Mouse (Mus musculus): ENCODE data around the gene Olfr811.

Gene Olfr811

GRCm38 (mm10) chr10:129804296-129804695 lies at the start of gene Olfr811:
TSS of gene Olfr811 (minus strand) at chr10:129804396.
- no peak for DNase-seq (ENCODE audit: low read depth, low spot score)

DNA sequence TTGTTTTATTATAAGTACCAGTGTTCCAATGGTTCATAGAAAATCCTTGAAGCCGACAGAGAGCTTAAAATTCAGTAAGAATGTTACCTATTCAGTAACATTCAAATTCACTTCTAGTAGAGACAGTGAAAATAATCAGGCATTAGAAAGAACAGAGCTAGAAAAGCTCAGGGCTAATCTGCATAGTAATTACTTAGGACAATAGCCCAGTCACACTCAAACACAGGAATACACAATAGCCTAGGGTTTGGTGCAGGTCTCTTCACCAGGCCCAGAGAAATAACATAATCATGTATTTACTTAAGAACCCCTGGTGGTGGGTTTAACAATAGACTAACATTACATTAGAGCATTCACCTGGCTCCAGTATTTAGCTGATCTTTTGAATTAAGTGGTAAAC lies 43.1 kb upstream of the Olfr811 start:
- no peak for DNase-seq (ENCODE audit: low read depth, low spot score)

DNA sequence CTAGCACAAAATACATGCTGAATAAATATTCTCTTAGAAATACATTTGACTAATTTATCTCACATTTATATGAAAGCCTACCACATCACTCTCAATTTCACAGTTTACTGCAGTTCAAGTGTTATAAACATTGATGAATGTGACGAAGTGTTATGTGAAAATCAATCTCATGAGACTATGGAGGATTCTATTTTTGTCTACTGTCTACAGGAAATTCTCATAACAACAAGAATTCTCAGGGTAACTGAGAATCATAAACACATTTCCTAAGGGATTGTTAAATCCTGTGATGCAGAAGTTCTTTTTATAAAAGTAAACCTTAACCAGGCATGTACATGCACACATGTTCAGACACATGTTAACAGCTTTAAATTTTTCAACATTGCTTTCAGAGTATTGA lies 41.8 kb upstream of the Olfr811 start, which contains the start of gene Olfr812:
Gene Olfr812 (minus strand): TSS at position 101 of the 400 bp plus-strand sequence.
- DNase-seq (ENCODE audit: low read depth, low spot score): no peak

DNA sequence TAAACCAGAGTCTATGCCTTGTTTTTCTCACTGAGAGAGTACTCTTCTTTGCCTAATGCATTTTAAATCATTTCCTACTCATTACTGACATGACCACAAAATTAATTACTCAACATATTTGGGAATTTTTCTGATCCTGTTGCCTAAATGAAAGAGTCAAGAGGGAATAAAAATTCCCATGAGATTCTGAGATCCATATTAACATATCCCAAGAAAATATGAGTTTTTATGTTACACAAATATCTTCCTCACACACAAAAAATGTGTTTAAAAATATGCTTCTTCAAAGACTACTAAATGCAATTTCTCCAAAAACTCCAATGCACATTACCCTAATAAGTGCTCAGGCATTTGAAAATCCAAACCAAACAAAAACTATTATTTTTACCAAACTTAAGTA lies 9.4 kb downstream of the Olfr811 start, which contains the start of gene Olfr810:
Gene Olfr810 (minus strand): TSS at position 101 of the 400 bp plus-strand sequence.
- DNase-seq (ENCODE audit: low read depth, low spot score): no peak

DNA sequence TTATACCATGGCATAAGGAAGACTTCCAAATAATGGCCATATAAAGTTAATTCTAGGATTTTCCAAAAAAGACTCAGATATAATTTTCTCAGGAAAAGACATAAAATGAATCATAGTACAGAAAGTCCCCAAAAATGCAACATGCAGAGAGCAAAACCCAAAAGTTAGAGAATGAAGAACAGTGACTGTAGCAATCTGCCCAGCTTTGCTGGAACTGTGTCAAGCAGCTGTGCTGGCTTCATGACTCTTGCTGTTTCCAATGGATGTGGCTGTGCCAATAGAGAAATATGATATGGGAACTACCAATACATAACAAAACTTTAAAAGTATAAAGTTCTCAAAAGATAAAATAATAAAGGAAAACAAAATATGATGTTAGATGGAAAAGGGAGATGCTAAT lies 26.1 kb downstream of the Olfr811 start:
- DNase-seq (ENCODE audit: low read depth, low spot score): no peak

DNA sequence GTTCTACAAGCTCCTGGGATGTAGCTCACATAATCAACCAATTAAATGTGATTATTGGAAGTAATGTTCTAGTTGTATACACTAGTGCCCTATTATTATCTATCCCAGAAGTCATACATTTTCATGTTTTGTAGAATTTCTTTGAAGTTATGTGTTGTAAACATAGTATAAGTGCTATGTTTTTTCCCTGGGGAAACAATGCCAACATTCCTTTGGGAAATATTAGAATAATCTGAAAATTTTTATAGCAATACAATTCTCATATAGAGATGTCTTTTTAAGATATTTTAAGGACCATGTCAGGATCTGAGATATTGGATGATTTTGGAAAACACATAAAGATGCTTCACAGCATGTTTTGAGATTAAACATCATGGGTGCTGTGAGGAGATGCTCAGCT lies 29.9 kb downstream of the Olfr811 start, which contains the start of gene Olfr809:
Gene Olfr809 (plus strand): TSS at position 301 of the 400 bp plus-strand sequence.
- DNase-seq (ENCODE audit: low read depth, low spot score): no peak

DNA sequence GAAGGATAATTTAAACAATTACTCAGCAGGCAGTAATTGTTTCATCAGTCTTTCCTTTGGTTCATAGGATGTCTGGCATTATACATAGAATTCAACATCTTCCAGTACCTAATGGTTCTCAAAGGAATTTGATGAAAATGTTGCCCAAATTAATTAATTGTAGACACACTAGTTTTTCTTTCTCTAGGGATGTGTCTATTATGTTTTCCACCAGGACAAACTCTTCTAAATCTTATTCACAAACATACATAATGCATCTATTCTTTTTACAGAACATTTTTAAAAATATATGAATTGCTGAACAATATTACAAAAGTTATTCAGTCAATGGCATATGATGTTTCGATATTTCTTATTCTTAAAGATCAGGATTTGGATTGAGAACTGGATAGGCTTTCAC lies 39.0 kb downstream of the Olfr811 start, which contains the start of gene Olfr808:
Gene Olfr808 (plus strand): TSS at position 301 of the 400 bp plus-strand sequence.
- DNase-seq (ENCODE audit: low read depth, low spot score): no peak

DNA sequence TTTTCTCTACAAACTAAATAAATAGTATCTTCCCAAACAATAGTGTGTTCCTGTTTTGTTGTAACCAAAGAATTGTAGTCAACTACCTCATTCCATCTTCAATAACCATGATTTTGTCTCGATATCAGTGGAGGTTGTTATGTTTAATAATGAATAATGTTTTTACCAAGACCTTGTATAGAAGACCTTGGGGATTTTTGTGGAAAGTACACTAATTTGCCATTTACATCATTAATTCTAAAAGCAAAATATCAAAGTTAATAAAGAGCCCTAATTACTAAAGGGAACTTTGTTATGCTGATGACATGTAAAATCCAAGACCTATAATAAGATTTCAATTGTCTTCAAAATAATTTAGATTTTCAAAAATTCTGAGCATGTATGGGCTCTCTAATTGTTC lies 46.5 kb downstream of the Olfr811 start, which contains the start of gene Olfr807:
Gene Olfr807 (minus strand): TSS at position 101 of the 400 bp plus-strand sequence.
- no peak for DNase-seq (ENCODE audit: low read depth, low spot score)
